ENCODE assay signal across 24 mouse cellular contexts in the genomic region with DNA sequence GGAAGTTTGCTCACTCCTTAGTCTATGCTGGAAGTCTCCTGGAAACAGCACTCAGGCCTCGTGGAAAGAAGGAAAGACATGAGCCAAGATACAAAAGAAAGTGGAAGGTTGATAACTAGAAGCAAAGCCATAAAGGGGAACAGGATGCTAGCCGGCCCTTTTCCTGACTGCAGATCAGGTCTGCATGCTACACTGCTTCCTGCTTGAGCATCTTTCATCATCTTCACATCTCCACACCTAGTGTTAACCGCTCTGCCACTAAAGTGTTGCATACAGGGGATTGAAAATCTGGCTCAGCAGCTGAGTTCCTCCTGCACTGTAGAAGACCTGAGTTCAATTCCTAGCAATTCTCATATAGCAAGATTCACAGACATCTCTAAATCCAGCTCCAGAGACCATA.
"Had no signal": no experiment of that assay in that cellular context is flagged by ENCODE, and none has a peak within 500 bp of the region (broad histone marks: within the 10 kb centered on the region; RNA-seq: fewer than 3 reads in every experiment).

No protein-coding gene starts in this region.

- H3K27me3 ChIP-seq: heart, embryonic 13.5 days; heart, embryonic 15.5 days; hindbrain, embryonic 13.5 days; hindbrain, embryonic 15.5 days; kidney, embryonic 15.5 days; limb, embryonic 13.5 days; limb, embryonic 15.5 days had no signal

- H3K36me3 ChIP-seq: heart, embryonic 10.5 days; heart, embryonic 13.5 days; heart, embryonic 15.5 days; hindbrain, embryonic 13.5 days; hindbrain, embryonic 15.5 days; kidney, embryonic 15.5 days; limb, embryonic 13.5 days; limb, embryonic 15.5 days had no signal

- H3K9me3 ChIP-seq: heart, embryonic 10.5 days; heart, embryonic 13.5 days; heart, embryonic 15.5 days; hindbrain, embryonic 13.5 days; hindbrain, embryonic 15.5 days; kidney, embryonic 15.5 days; limb, embryonic 13.5 days; limb, embryonic 15.5 days had no signal

- H3K4me1 ChIP-seq: heart, embryonic 10.5 days; heart, embryonic 15.5 days; hindbrain, embryonic 13.5 days; hindbrain, embryonic 15.5 days; limb, embryonic 13.5 days; limb, embryonic 15.5 days had no signal

- H3K4me2 ChIP-seq: heart, embryonic 13.5 days; heart, embryonic 15.5 days; hindbrain, embryonic 13.5 days; hindbrain, embryonic 15.5 days; kidney, embryonic 15.5 days; limb, embryonic 13.5 days; limb, embryonic 15.5 days had no signal

- H3K27ac ChIP-seq: gastrocnemius, adult 2 months; heart, embryonic 10.5 days; heart, embryonic 13.5 days; heart, embryonic 15.5 days; hindbrain, embryonic 13.5 days; hindbrain, embryonic 15.5 days; hindbrain, postnatal 0 days; kidney, embryonic 15.5 days; kidney, postnatal 0 days; limb, embryonic 13.5 days; limb, embryonic 15.5 days had no signal

- H3K4me3 ChIP-seq: gastrocnemius, adult 2 months; heart, embryonic 10.5 days; heart, embryonic 13.5 days; heart, embryonic 15.5 days; hindbrain, embryonic 13.5 days; hindbrain, embryonic 15.5 days; kidney, embryonic 15.5 days; limb, embryonic 13.5 days; limb, embryonic 15.5 days had no signal

- H3K9ac ChIP-seq: heart, embryonic 13.5 days; heart, embryonic 15.5 days; hindbrain, embryonic 13.5 days; hindbrain, embryonic 15.5 days; kidney, embryonic 15.5 days; limb, embryonic 13.5 days; limb, embryonic 15.5 days had no signal

- DNase-seq: gastrocnemius, adult 2 months; gastrocnemius, postnatal 10 days; gastrocnemius, postnatal 25 days; heart, adult 18-20 months; heart, postnatal 14 days; heart, postnatal 36 days; kidney, adult 11 months; kidney, adult 2 months; kidney, adult 9 months; kidney, postnatal 14 days; kidney, postnatal 36 days; layer of hippocampus, adult 9-11 months; layer of hippocampus, postnatal 36 days; left cerebral cortex, postnatal 4 days had no signal
